Mouse (Mus musculus) layer of hippocampus, adult 8-10 months (tissue): Measurements from ENCODE around the gene Card19. TPM values are rescaled to one million over a fixed set of nuclear protein-coding genes. Genes with fewer than 3 reads are reported as not detected.

Experiments
- DNase-seq, 2 experiments: peaks; one replicate each; pipeline ENCODE4 v3.0.0; 2022; ENCODE audit warnings: low spot score in 2 of 2
- total RNA-seq, 4 experiments: library from RNA; stranded (reverse); gene quantifications; 2 replicates each; pipeline ENCODE4 v1.2.4; 2022

The Card19 gene
- 10 to 100 TPM; 12.2 to 22.0 (median 18.0) TPM for total RNA-seq

GRCm38 (mm10) chr13:49215504-49216219, at the start of gene Card19:
Gene Card19 (minus strand): TSS chr13:49216037.
- peak; percentile 81 to 86 for DNase-seq

GRCm38 (mm10) chr13:49260036-49260722, 44.3 kb upstream of the Card19 start:
- no peak for DNase-seq

GRCm38 (mm10) chr13:49257819-49258313, 42.0 kb upstream of the Card19 start:
- DNase-seq: no peak

DNA sequence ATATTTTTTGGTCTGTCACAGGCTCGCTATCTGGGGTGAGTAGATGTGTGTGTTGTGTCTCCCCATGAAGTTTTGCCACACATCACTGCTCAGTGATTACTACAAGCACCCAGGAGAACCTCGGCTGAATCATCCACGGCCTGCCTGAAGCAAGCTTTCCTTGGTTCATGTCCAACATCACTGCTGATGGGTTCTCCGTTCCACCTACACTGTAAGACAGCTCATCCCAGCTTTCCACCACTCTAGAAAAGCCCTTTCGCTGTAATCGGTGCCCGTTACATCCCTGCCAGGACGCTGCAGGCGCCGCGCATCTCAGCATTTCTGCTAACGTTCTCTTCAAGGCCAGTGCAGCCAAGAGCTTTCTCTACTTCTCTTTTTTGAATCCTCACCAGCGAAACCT, 36.9 kb upstream of the Card19 start:
- peak; percentile 14 to 20 for DNase-seq

- DNase-seq: no peak
These were observed 36.3 kb upstream of the Card19 start for GRCm38 (mm10) chr13:49252113-49252512.

- no peak for DNase-seq
These were observed 35.1 kb upstream of the Card19 start for GRCm38 (mm10) chr13:49250716-49251517.

GRCm38 (mm10) chr13:49249634-49250033, 33.8 kb upstream of the Card19 start:
- no peak for DNase-seq

DNA sequence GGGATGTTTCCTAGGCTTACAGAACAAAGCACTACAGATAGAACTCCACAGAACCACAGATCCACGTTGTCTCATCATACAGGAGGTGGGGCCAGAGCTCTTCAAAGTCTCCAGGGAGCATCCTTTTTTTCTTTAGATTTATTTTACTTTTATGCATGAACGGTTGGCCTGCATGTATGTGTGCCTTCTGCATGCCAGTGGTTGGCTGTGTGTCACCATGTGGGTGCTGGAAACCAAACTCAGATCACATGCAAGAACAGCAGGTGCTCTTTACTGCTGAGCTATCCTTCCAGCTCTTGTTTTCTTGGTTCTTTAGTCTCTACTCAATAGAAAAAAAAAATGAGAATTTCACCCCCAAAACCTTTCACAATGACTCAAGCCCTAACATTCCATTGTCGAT, 33.1 kb upstream of the Card19 start:
- DNase-seq: no peak

GRCm38 (mm10) chr13:49248467-49248862, 32.6 kb upstream of the Card19 start, which contains the start of gene Susd3:
Gene Susd3 (minus strand): TSS chr13:49248706.
- DNase-seq: no peak

GRCm38 (mm10) chr13:49247740-49248466, 32.1 kb upstream of the Card19 start:
- DNase-seq: no peak

- DNase-seq: no peak
These were observed 31.4 kb upstream of the Card19 start for GRCm38 (mm10) chr13:49247232-49247739.

DNA sequence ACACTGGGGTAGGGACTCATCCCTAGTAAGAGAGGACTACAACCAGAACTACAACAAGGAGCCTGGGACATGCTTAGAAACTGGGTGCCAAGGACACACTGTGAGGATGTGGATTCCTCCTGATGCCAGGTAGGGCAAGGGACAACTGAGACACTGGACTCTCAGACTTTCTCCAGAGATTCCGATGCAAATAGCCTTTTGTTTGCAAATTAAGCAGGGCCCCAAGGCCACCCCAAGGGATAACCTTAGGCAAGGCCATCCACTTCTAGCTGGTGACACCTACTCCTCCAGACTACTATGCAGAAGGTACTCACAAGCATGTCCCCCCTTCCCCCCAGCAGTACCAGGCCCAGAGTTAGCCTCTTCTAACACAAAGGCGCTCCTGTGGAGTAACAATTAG, 30.8 kb upstream of the Card19 start:
- no peak for DNase-seq

- DNase-seq: no peak
These were observed 30.2 kb upstream of the Card19 start for GRCm38 (mm10) chr13:49246011-49246410.

- DNase-seq: no peak
These were observed 29.4 kb upstream of the Card19 start for GRCm38 (mm10) chr13:49245251-49245650.

- no peak for DNase-seq
These were observed 27.7 kb upstream of the Card19 start for GRCm38 (mm10) chr13:49243492-49243891.

DNA sequence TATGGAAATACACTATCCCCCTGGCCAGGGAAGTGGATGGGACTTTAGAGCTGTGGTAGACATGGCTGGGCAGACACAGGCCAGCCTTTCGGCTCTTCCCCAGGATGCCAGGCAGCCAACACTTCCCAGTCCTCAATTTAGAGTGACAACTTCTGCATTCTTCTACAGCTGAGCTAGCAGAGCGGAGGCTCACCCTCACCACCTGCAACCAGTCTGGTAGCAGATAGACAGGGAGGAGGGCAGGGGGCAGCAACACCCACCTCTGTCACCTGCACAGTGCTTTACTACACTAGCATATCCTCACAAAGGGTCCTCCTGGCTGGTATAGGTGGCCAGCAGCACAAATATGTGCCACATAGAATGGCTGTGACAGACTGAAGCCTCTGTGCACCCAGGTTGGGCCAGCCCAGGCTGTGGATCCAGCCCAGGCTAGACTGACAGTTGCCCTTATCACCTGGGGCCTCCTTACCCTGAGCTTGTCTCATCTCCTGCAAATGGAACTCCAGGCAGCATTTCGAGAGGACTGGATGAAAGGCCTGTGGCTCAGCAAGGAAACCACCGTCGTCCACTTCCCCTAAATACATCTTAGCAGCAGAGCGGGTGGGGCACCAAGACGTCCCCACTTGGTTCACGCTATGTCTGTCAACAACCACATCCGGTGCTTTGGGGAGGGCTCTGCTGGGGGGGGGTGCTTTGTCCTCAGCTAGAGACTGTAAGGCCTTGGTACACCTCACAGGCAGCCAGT, 26.7 kb upstream of the Card19 start:
- DNase-seq: no peak

GRCm38 (mm10) chr13:49238737-49239136, 22.9 kb upstream of the Card19 start:
- no peak for DNase-seq

GRCm38 (mm10) chr13:49237617-49238016, 21.8 kb upstream of the Card19 start:
- DNase-seq: no peak

DNA sequence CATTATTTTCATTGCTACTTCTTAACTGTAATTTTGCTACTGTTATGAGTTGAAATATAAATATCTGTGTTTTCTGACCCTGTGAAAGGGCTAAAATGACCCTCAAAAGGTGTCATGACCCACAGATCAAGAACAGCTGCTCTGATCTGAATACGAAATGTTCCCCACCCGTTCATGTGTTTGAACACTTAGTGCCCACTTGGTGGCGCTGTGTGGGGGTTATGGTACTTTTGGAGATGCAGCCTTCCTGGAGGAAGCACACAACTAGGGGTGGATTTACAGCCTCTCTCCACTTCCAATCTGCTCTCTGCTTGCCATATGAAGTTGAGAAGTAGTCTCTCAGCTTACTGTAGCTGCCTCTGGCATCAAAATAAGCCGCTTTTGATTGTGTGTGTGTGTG, 18.9 kb upstream of the Card19 start:
- no peak for DNase-seq
